Mouse (Mus musculus): ENCODE results near the gene Lrrc10b.

- no peak for TF ChIP-seq POLR2A (IDR thresholded peaks at IDR 0.05; ENCODE audit: borderline replicate concordance, control insufficient read depth, low read depth, low read length)
- TF ChIP-seq CTCF (IDR thresholded peaks at IDR 0.05; ENCODE audit: control insufficient read depth, insufficient read depth, low read length) = no peak
Measured at GRCm38 (mm10) chr19:10448275-10448674, 9.0 kb downstream of the Lrrc10b start.
